Mouse (Mus musculus) small intestine, adult 2 months (tissue): Measurements from ENCODE around the gene Gm20715. TPM values are rescaled to one million over a fixed set of nuclear protein-coding genes. Genes with fewer than 3 reads are reported as not detected.
A peak's percentile ranks its signal among the peaks of the same experiment; 100 is the strongest.
"Not testable (repeated sequence)": the region's sequence is repeated elsewhere in the genome, so short reads cannot be mapped to it uniquely, and the experiment has no call there.

Experiments
- H3K27ac ChIP-seq: fragments of 200-500 bp; 2 replicates; pipeline ENCODE4 v1.5.1; 2012; ENCODE audit warnings: low read depth, low read length, control low read depth, inconsistent platforms; ENCODE audit not compliant: insufficient read depth
- H3K27me3 ChIP-seq: fragments of 200-500 bp; 2 replicates; pipeline ENCODE4 v1.6.1; 2012; ENCODE audit warnings: mild to moderate bottlenecking, moderate library complexity, low read length, inconsistent platforms; ENCODE audit not compliant: control insufficient read depth, insufficient read depth
- H3K36me3 ChIP-seq: fragments of 200-500 bp; 2 replicates; pipeline ENCODE4 v1.6.1; 2012; ENCODE audit warnings: mild to moderate bottlenecking, low read length, control low read depth, inconsistent platforms; ENCODE audit not compliant: control insufficient read depth, insufficient read depth
- H3K4me1 ChIP-seq: fragments of 200-500 bp; 2 replicates; pipeline ENCODE4 v1.6.1; 2012; ENCODE audit warnings: low read length, inconsistent platforms, mixed read lengths; ENCODE audit not compliant: control insufficient read depth, insufficient read depth, insufficient read length
- H3K4me3 ChIP-seq: fragments of 200-500 bp; 2 replicates; pipeline ENCODE4 v1.5.1; 2012; ENCODE audit warnings: low read depth, mild to moderate bottlenecking, control low read depth, inconsistent platforms, low read length, moderate library complexity
- CTCF ChIP-seq: fragments of 200-500 bp; IDR thresholded peaks from 2 replicates; pipeline ENCODE4 v1.5.1; 2012; ENCODE audit warnings: low read depth, mild to moderate bottlenecking, control low read depth, inconsistent platforms, low read length, moderate library complexity, mixed read lengths; ENCODE audit not compliant: insufficient replicate concordance, insufficient read length; ENCODE audit errors: extremely low read depth
- POLR2A ChIP-seq: fragments of 200-500 bp; IDR thresholded peaks from 2 replicates; pipeline ENCODE4 v1.6.1; 2012; ENCODE audit warnings: low read depth, mild to moderate bottlenecking, control low read depth, inconsistent platforms, low read length, moderate library complexity
- WGBS: fragments of 180-500 bp; shearing (Covaris S2); methylation state at CpG from one replicate; pipeline ENCODE4 v1.1.7; 2018; 5-methylcytosine and 5-hydroxymethylcytosine counted together
- polyA plus RNA-seq: library from polyadenylated mRNA; depleted of rRNA; stranded (reverse); fragments of >200 nt; gene quantifications from 2 replicates; pipeline ENCODE4 v1.2.3, GENCODE M21; 2012

The Gm20715 gene
- polyA plus RNA-seq, 1 experiment = not detected

DNA sequence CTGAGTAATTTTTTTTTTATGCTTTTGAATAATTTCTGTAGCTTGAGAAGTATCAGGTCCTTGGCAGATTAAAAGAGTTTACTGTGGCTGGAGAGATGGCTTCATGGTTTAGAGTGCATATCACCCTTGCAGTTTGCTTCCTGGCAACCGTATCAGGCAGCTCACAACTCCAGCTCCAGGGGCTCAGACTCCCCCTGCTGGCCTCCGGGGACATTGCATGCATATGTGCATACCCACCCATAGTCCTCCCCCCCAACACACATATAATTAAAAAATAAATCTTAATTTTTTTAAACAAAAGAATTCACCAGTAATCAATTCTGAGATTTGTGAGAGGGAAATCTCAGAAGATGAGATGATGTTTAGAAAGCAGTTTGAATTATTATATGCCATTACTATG is 20.3 kb downstream of the Gm20715 start:
- no peaks in the 10 kb centered on the region for H3K36me3 ChIP-seq
- H3K27me3 ChIP-seq = no peaks in the 10 kb centered on the region
- H3K4me3 ChIP-seq = no peak overlapping the region
- TF ChIP-seq CTCF (peak; percentile 59; the same call in 1 of the 2 replicates), POLR2A (no peak)
- no peaks in the 10 kb centered on the region for H3K4me1 ChIP-seq
- 25% methylated on average over 2 of the region's 2 CpGs for WGBS
- no peak overlapping the region for H3K27ac ChIP-seq

- 68% methylated on average over 3 of the region's 3 CpGs for WGBS
- no peaks in the 10 kb centered on the region for H3K27me3 ChIP-seq
- no peaks in the 10 kb centered on the region for H3K36me3 ChIP-seq
- H3K4me1 ChIP-seq = no peaks in the 10 kb centered on the region
- no peak within 1 kb of the TSS for H3K27ac ChIP-seq
- no peak within 1 kb of the TSS for H3K4me3 ChIP-seq
- TF ChIP-seq POLR2A = no peak
- no peak for TF ChIP-seq CTCF
Measured at GRCm38 (mm10) chr7:6438388-6438787, 28.3 kb downstream of the Gm20715 start, which contains the start of gene Olfr1344. Gene Olfr1344 (plus strand): TSS chr7:6438688.

GRCm38 (mm10) chr7:6441173-6441572 is 31.1 kb downstream of the Gm20715 start:
- H3K27me3 ChIP-seq = no peaks in the 10 kb centered on the region
- H3K27ac ChIP-seq = no peak overlapping the region
- H3K4me1 ChIP-seq = no peaks in the 10 kb centered on the region
- TF ChIP-seq POLR2A = no peak
- TF ChIP-seq CTCF = no peak
- no peaks in the 10 kb centered on the region for H3K36me3 ChIP-seq
- no peak overlapping the region for H3K4me3 ChIP-seq
- WGBS = 43% methylated on average over 2 of the region's 2 CpGs

DNA sequence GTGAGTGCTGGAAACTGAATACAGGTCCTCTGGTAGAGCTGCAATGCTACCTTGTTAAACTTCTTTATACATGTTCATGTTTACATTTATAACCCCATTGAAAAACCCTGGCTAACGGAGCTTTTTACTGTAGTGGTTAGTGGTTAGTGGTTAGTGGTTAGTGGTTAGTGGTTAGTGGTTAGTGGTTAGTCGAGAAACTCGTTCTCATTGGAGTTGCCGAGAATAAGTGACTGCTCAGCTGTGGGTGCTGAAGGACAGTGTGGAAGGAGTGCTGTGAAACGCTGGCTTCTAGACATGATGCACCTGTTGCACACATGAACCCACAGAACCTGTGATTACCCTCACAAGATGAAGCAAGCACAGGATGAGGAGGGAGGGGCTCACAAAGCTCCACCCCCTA is 37.7 kb downstream of the Gm20715 start:
- H3K4me3 ChIP-seq = no peak overlapping the region
- no peaks in the 10 kb centered on the region for H3K27me3 ChIP-seq
- H3K36me3 ChIP-seq = no peaks in the 10 kb centered on the region
- TF ChIP-seq CTCF (no peak), POLR2A (no peak)
- no peaks in the 10 kb centered on the region for H3K4me1 ChIP-seq
- no peak overlapping the region for H3K27ac ChIP-seq
- 79% methylated on average over 5 of the region's 5 CpGs for WGBS

DNA sequence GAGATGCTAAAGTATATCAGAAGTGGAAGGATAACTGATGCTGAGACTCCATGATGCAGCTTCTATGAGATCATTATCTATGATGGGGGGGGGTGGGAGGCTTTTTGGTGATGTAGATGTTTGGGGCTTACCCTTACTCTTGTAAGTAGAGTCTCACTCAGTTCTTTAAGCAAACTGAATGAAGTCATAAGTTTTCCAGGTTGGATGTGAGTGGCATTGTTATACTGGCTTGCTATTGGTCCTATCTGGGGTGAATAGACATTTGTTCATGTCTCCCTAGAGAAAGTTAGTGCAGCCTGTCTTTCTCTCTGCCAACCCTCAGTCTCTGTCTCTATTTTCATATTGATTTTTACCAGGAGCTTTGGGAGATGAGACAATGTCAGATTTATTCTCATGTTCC is 45.8 kb downstream of the Gm20715 start, which contains the start of gene Olfr1336:
Gene Olfr1336, plus strand, starts transcription at position 301 of the 400 bp plus-strand sequence.
- Histone ChIP-seq H3K4me3 (no peak within 1 kb of the TSS), H3K27me3 (no peaks in the 10 kb centered on the region), H3K27ac (no peak within 1 kb of the TSS), H3K4me1 (no peaks in the 10 kb centered on the region), H3K36me3 (no peaks in the 10 kb centered on the region)
- TF ChIP-seq CTCF (no peak), POLR2A (no peak)

GRCm38 (mm10) chr7:6456399-6456798 is 46.3 kb downstream of the Gm20715 start:
- no peaks in the 10 kb centered on the region for H3K27me3 ChIP-seq
- H3K4me1 ChIP-seq = no peaks in the 10 kb centered on the region
- WGBS = 42% methylated on average over 3 of the region's 3 CpGs
- no peaks in the 10 kb centered on the region for H3K36me3 ChIP-seq
- H3K27ac ChIP-seq = no peak overlapping the region
- TF ChIP-seq POLR2A (no peak), CTCF (no peak)
- no peak overlapping the region for H3K4me3 ChIP-seq

- no peaks in the 10 kb centered on the region for H3K27me3 ChIP-seq
- TF ChIP-seq CTCF = no peak
- TF ChIP-seq POLR2A = no peak
- no peak within 1 kb of the TSS for H3K4me3 ChIP-seq
Measured at GRCm38 (mm10) chr7:6466951-6467350, 56.9 kb downstream of the Gm20715 start, which contains the start of gene Olfr1346. Gene Olfr1346 (plus strand): TSS chr7:6467101.

GRCm38 (mm10) chr7:6477633-6478032 is 67.6 kb downstream of the Gm20715 start:
- H3K27me3 ChIP-seq, H3K4me3 ChIP-seq, H3K4me1 ChIP-seq, H3K36me3 ChIP-seq, H3K27ac ChIP-seq: not testable (repeated sequence)
- 41% methylated on average over 2 of the region's 2 CpGs for WGBS

More at GRCm38 (mm10) chr7:6466951-6467350, 56.9 kb downstream of the Gm20715 start, which contains the start of gene Olfr1346:
- no peak within 1 kb of the TSS for H3K27ac ChIP-seq
- H3K4me1 ChIP-seq = no peaks in the 10 kb centered on the region
- H3K36me3 ChIP-seq = no peaks in the 10 kb centered on the region
